In the genomic region with DNA sequence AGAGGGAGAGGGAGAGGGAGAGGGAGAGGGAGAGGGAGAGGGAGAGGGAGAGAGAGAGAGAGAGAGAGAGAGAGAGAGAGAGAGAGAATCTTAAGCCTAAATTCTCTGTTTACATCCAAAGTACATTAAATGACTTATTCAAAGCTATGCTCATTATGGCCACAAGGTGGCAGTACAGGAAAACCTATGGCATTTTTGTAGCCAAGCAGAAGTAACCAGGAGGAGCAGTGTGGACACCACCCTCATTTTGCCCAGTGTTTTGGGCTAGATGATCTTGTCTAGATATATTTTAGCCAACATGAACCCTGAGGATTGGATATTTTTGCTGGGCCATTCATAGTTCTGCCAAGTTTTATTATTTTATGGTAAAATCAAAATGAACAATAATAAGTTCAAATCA, we compare ENCODE assay signal across 8 mouse cellular contexts. TPM values are rescaled to one million over a fixed set of nuclear protein-coding genes. Genes with fewer than 3 reads are reported as not detected.
A peak's percentile ranks its signal among the peaks of the same experiment; 100 is the strongest.
DNase-seq lines count a peak whose midpoint lies in the region; ATAC-seq and TF ChIP-seq lines count a peak whose summit lies in the region.

No protein-coding gene starts in this region.

- H3K27ac ChIP-seq in testis, adult 2 months (ENCODE audit: control insufficient read depth, insufficient read depth, low read depth, low read length): no peak overlapping the region
- H3K27ac ChIP-seq in hindbrain, embryonic 16.5 days (ENCODE audit: low read depth, low read length): no peak overlapping the region
- no peak overlapping the region for H3K27ac ChIP-seq in midbrain, embryonic 14.5 days (replicated peaks; ENCODE audit: low read depth, low read length)

- H3K9me3 ChIP-seq in hindbrain, embryonic 16.5 days (ENCODE audit: control insufficient read depth, low read length): no peaks in the 10 kb centered on the region
- no peaks in the 10 kb centered on the region for H3K9me3 ChIP-seq in midbrain, embryonic 14.5 days (ENCODE audit: control insufficient read depth, low read length)

- no peak overlapping the region for H3K4me2 ChIP-seq in hindbrain, embryonic 16.5 days (ENCODE audit: low read length)
- no peak overlapping the region for H3K4me2 ChIP-seq in midbrain, embryonic 14.5 days (ENCODE audit: low read length)

- TF ChIP-seq POLR2A in testis, adult 2 months (IDR thresholded peaks at IDR 0.05; ENCODE audit: control insufficient read depth, low read depth, low read length): no peak

- no peaks in the 10 kb centered on the region for H3K36me3 ChIP-seq in testis, adult 2 months (ENCODE audit: control insufficient read depth, insufficient read depth, low read length)
- H3K36me3 ChIP-seq in hindbrain, embryonic 16.5 days (ENCODE audit: control insufficient read depth, insufficient read depth, low read length): no peaks in the 10 kb centered on the region
- no peaks in the 10 kb centered on the region for H3K36me3 ChIP-seq in midbrain, embryonic 14.5 days (ENCODE audit: control insufficient read depth, insufficient read depth, low read length)

- no peak overlapping the region for H3K4me3 ChIP-seq in testis, adult 2 months (ENCODE audit: control insufficient read depth, low read depth, low read length)
- no peak overlapping the region for H3K4me3 ChIP-seq in hindbrain, embryonic 16.5 days (ENCODE audit: low read length)
- no peak overlapping the region for H3K4me3 ChIP-seq in midbrain, embryonic 14.5 days (replicated peaks; ENCODE audit: low read depth, low read length)

- H3K9ac ChIP-seq in hindbrain, embryonic 16.5 days (ENCODE audit: low read depth, low read length): no peak overlapping the region
- H3K9ac ChIP-seq in midbrain, embryonic 14.5 days (replicated peaks; ENCODE audit: low read length): no peak overlapping the region

- peak; percentile 22; the same call in 1 of the 2 replicates for TF ChIP-seq CTCF in testis, adult 2 months (IDR thresholded peaks at IDR 0.05; ENCODE audit: control insufficient read depth, insufficient read depth, insufficient replicate concordance, low read depth, low read length)

- H3K27me3 ChIP-seq in testis, adult 2 months (ENCODE audit: control insufficient read depth, insufficient read depth, low read length): no peaks in the 10 kb centered on the region
- no peaks in the 10 kb centered on the region for H3K27me3 ChIP-seq in hindbrain, embryonic 16.5 days (replicated peaks; ENCODE audit: control insufficient read depth, insufficient read depth, low read length)
- no peaks in the 10 kb centered on the region for H3K27me3 ChIP-seq in midbrain, embryonic 14.5 days (ENCODE audit: control insufficient read depth, insufficient read depth, low read length)

- no peaks in the 10 kb centered on the region for H3K4me1 ChIP-seq in testis, adult 2 months (ENCODE audit: control insufficient read depth, insufficient read depth, low read length)
- no peaks in the 10 kb centered on the region for H3K4me1 ChIP-seq in hindbrain, embryonic 16.5 days (ENCODE audit: control insufficient read depth, insufficient read depth, low read depth, low read length)
- no peaks in the 10 kb centered on the region for H3K4me1 ChIP-seq in midbrain, embryonic 14.5 days (ENCODE audit: control insufficient read depth, insufficient read depth, low read length)

- DNase-seq in frontal cortex, postnatal 10 days (ENCODE audit: low spot score in 2 of 2): no peak
- DNase-seq in testis, postnatal 14 days (ENCODE audit: low spot score): no peak
- peak; percentile 26 to 70 for DNase-seq in cerebellum, postnatal 25 days
- peak; percentile 93 for DNase-seq in midbrain, embryonic 14.5 days
- no peak for DNase-seq in yolk sac, embryonic 10.5 days (ENCODE audit: low spot score)

- peak; percentile 73 for ATAC-seq in frontal cortex, adult (ENCODE audit: low TSS enrichment)
- ATAC-seq in hindbrain, embryonic 16.5 days: 0 out of 2 replicates have a peak, but pooled peaks have one; percentile 37
- no peak for ATAC-seq in midbrain, embryonic 14.5 days (ENCODE audit: low FRiP score, low TSS enrichment)

RNA-seq across cellular contexts. Expression of a gene that starts 21.2 kb away (rescaled TPM):
- 78.5 and 98.7 TPM in 2 replicates for polyA plus RNA-seq in testis, adult 2 months (2012; rRNA removed)
- polyA plus RNA-seq in hindbrain, embryonic 16.5 days (2015; fragmentation: Nextera tagmentation; extraction: Ambion mirVana): 1,720 and 1,858 TPM in 2 replicates
- 1,445 and 1,876 TPM in 2 replicates for polyA plus RNA-seq in midbrain, embryonic 14.5 days (2014; fragmentation: Nextera tagmentation; extraction: Ambion mirVana)

RNA-seq across cellular contexts. Expression of a gene that starts 48.5 kb away (rescaled TPM):
- 22.0 and 23.9 TPM in 2 replicates for polyA plus RNA-seq in testis, adult 2 months (2012; rRNA removed)
- 48.4 and 50.1 TPM in 2 replicates for polyA plus RNA-seq in hindbrain, embryonic 16.5 days (2015; fragmentation: Nextera tagmentation; extraction: Ambion mirVana)
- 53.6 and 56.5 TPM in 2 replicates for polyA plus RNA-seq in midbrain, embryonic 14.5 days (2014; fragmentation: Nextera tagmentation; extraction: Ambion mirVana)

Comparison
In these comparisons a context has a peak if more than half of its experiments do, and no peak if none do; other contexts are left out.
1. DNase-seq: peak in cerebellum, postnatal 25 days (2 of 2) and midbrain, embryonic 14.5 days (single experiment); none in frontal cortex, postnatal 10 days (0 of 2), testis, postnatal 14 days (single experiment) and yolk sac, embryonic 10.5 days (single experiment).
2. RNA of a gene that starts 21.2 kb away (polyA plus RNA-seq): 1,720 to 1,858 TPM in hindbrain, embryonic 16.5 days and 1,445 to 1,876 TPM in midbrain, embryonic 14.5 days; 78.5 to 98.7 TPM in testis, adult 2 months; every median in the first group is over 10 times any median in the second.